Comparison of ENCODE assay signal across 9 mouse cellular contexts in genomic region chr5:33705612-33706349, GRCm38 (mm10). TPM values are rescaled to one million over a fixed set of nuclear protein-coding genes. Genes with fewer than 3 reads are reported as not detected.
DNase-seq lines count a peak whose midpoint lies in the region; ATAC-seq and TF ChIP-seq lines count a peak whose summit lies in the region.
"Had no signal": no experiment of that assay in that cellular context is flagged by ENCODE, and none has a peak within 500 bp of the region (broad histone marks: within the 10 kb centered on the region; RNA-seq: fewer than 3 reads in every experiment).

No protein-coding gene starts in this region.

- H3K4me1 ChIP-seq in liver, adult 2 months (ENCODE audit: control insufficient read depth, insufficient read depth, low read length), result peaks cover 14% of the 10 kb centered on the region
- H3K4me1 ChIP-seq in liver, postnatal 0 days (ENCODE audit: insufficient read depth), result peaks cover 15% of the 10 kb centered on the region
- H3K4me1 ChIP-seq in hindbrain, embryonic 10.5 days (replicated peaks), result peaks cover 72% of the 10 kb centered on the region
- H3K4me1 ChIP-seq in midbrain, embryonic 15.5 days, result peaks cover 9% of the 10 kb centered on the region; the same call in 1 of the 2 replicates

- WGBS in liver, adult 2 months, result 29% methylated on average over 9 of the region's 9 CpGs
- 51% methylated on average over 9 of the region's 9 CpGs for WGBS in liver, postnatal 0 days (ENCODE audit: insufficient replicate concordance)
- 13% methylated on average over 9 of the region's 9 CpGs for WGBS in hindbrain, embryonic 10.5 days
- 16% methylated on average over 9 of the region's 9 CpGs for WGBS in midbrain, embryonic 15.5 days

- no peak overlapping the region for H3K27ac ChIP-seq in gastrocnemius, adult 2 months
- peak overlapping the region; percentile 85 for H3K27ac ChIP-seq in liver, adult 2 months (replicated peaks; ENCODE audit: insufficient read depth, low read depth, low read length)
- H3K27ac ChIP-seq in liver, postnatal 0 days (ENCODE audit: low read depth), result no peak overlapping the region
- peak overlapping the region; percentile 91 for H3K27ac ChIP-seq in hindbrain, embryonic 10.5 days
- peak overlapping the region; percentile 63 for H3K27ac ChIP-seq in midbrain, embryonic 15.5 days

- no peaks in the 10 kb centered on the region for H3K9me3 ChIP-seq in liver, postnatal 0 days (ENCODE audit: low read length)
- H3K9me3 ChIP-seq in hindbrain, embryonic 10.5 days, result no peaks in the 10 kb centered on the region
- no peaks in the 10 kb centered on the region for H3K9me3 ChIP-seq in midbrain, embryonic 15.5 days

- no peaks in the 10 kb centered on the region for H3K27me3 ChIP-seq in liver, adult 2 months (ENCODE audit: control insufficient read depth, insufficient read depth, low read length)
- H3K27me3 ChIP-seq in liver, postnatal 0 days (ENCODE audit: insufficient read depth, low read length), result no peaks in the 10 kb centered on the region
- H3K27me3 ChIP-seq in hindbrain, embryonic 10.5 days (ENCODE audit: insufficient read depth, poor library complexity, severe bottlenecking), result peaks cover 83% of the 10 kb centered on the region
- H3K27me3 ChIP-seq in midbrain, embryonic 15.5 days (replicated peaks), result no peaks in the 10 kb centered on the region

- peak overlapping the region; percentile 10; the same call in 1 of the 2 replicates for H3K9ac ChIP-seq in liver, adult 2 months (ENCODE audit: low read depth, low read length)
- H3K9ac ChIP-seq in liver, postnatal 0 days (replicated peaks), result no peak overlapping the region
- H3K9ac ChIP-seq in midbrain, embryonic 15.5 days, result no peak overlapping the region

- TF ChIP-seq POLR2A in liver, adult 2 months (IDR thresholded peaks at IDR 0.05; ENCODE audit: extremely low read depth, insufficient read depth, low read length), result no peak

- H3K36me3 ChIP-seq in liver, adult 2 months (ENCODE audit: control insufficient read depth, insufficient read depth, low read length), result no peaks in the 10 kb centered on the region
- no peaks in the 10 kb centered on the region for H3K36me3 ChIP-seq in liver, postnatal 0 days (replicated peaks; ENCODE audit: insufficient read depth, low read length)
- no peaks in the 10 kb centered on the region for H3K36me3 ChIP-seq in hindbrain, embryonic 10.5 days
- no peaks in the 10 kb centered on the region for H3K36me3 ChIP-seq in midbrain, embryonic 15.5 days (replicated peaks)

- H3K4me3 ChIP-seq in gastrocnemius, adult 2 months, result no peak overlapping the region
- no peak overlapping the region for H3K4me3 ChIP-seq in liver, adult 2 months (ENCODE audit: insufficient read depth, low read depth, low read length)
- H3K4me3 ChIP-seq in liver, postnatal 0 days (ENCODE audit: low read depth, low read length), result no peak overlapping the region
- peak overlapping the region; percentile 31 for H3K4me3 ChIP-seq in hindbrain, embryonic 10.5 days
- H3K4me3 ChIP-seq in midbrain, embryonic 15.5 days, result no peak overlapping the region

- no peak overlapping the region for H3K4me2 ChIP-seq in liver, postnatal 0 days (ENCODE audit: low read depth, low read length)
- H3K4me2 ChIP-seq in midbrain, embryonic 15.5 days, result no peak overlapping the region

- DNase-seq in gastrocnemius, postnatal 14 days, result peak; percentile 35
- no peak for DNase-seq in gastrocnemius, adult 2 months
- peak; percentile 96 for DNase-seq in liver, adult 2 months (ENCODE audit: extremely low read depth, low read depth, low spot score)
- no peak for DNase-seq in liver, postnatal 0 days
- no peak for DNase-seq in hindbrain, embryonic 10.5 days (ENCODE audit: low spot score)
- no peak for DNase-seq in layer of hippocampus, postnatal 25 days (ENCODE audit: extremely low spot score in 1 of 2, low spot score in 1 of 2)
- no peak for DNase-seq in right cerebral cortex, postnatal 36 days (ENCODE audit: low spot score in 2 of 2)
- DNase-seq: kidney, adult 18-20 months had no signal

- no peak for ATAC-seq in liver, postnatal 0 days
- peak; percentile 78 for ATAC-seq in midbrain, embryonic 15.5 days (replicated peaks)

- intact Hi-C loops in gastrocnemius, postnatal 14 days (cut with DNase I; ENCODE audit: low total_unique reads), result no loop called here
- intact Hi-C loops in gastrocnemius, adult 2 months (cut with DNase I), result no loop called here

- no peak for TF ChIP-seq EP300 in liver, postnatal 0 days (IDR thresholded peaks at IDR 0.05; ENCODE audit: low read depth)

- H3K79me2 ChIP-seq in liver, adult 2 months (ENCODE audit: control insufficient read depth, insufficient read depth, low read length), result no peaks in the 10 kb centered on the region

- no peak for TF ChIP-seq CTCF in gastrocnemius, adult 2 months (IDR thresholded peaks at IDR 0.05)
- TF ChIP-seq CTCF in liver, adult 2 months (IDR thresholded peaks at IDR 0.05; ENCODE audit: low read depth, low read length), result no peak
- no peak for TF ChIP-seq CTCF in liver, postnatal 0 days (IDR thresholded peaks at IDR 0.05; ENCODE audit: low read depth)

RNA-seq across cellular contexts. Expression of gene Fgfr3, which starts 15.7 kb away (rescaled TPM):
- 1 to 10 TPM; 1.9 to 3.1 TPM for total RNA-seq in gastrocnemius, postnatal 14 days (2021)
- total RNA-seq in gastrocnemius, adult 2 months (2021), result 1 to 10 TPM; 3.0 to 7.6 TPM
- total RNA-seq in liver, adult 2 months (2014; rRNA removed), result 18.8 and 18.9 TPM in 2 replicates
- polyA plus RNA-seq in liver, adult 2 months (2012; rRNA removed), result 47.7 and 57.0 TPM in 2 replicates
- 1.3 and 1.4 TPM in 2 replicates for polyA plus RNA-seq in liver, postnatal 0 days (2015; fragmentation: Nextera tagmentation; extraction: Ambion mirVana)
- polyA plus RNA-seq in hindbrain, embryonic 10.5 days (2016; fragmentation: Nextera tagmentation; extraction: Ambion mirVana), result 80.5 and 84.6 TPM in 2 replicates
- 20.9 and 21.4 TPM in 2 replicates for polyA plus RNA-seq in midbrain, embryonic 15.5 days (2015; fragmentation: Nextera tagmentation; extraction: Ambion mirVana)
- 100 to 1,000 TPM; 107 to 123 TPM for total RNA-seq in layer of hippocampus, postnatal 25 days (2021)

RNA-seq across cellular contexts. Expression of gene Tmem129, which starts 47.6 kb away (rescaled TPM):
- total RNA-seq in gastrocnemius, postnatal 14 days (2021), result 10 to 100 TPM; 10.5 to 10.9 TPM
- 10 to 100 TPM in 1 of 2 experiments, 1 to 10 TPM in 1; 9.0 to 11.7 TPM for total RNA-seq in gastrocnemius, adult 2 months (2021)
- 12.0 and 13.8 TPM in 2 replicates for total RNA-seq in liver, adult 2 months (2014; rRNA removed)
- polyA plus RNA-seq in liver, adult 2 months (2012; rRNA removed), result 39.8 and 41.0 TPM in 2 replicates
- polyA plus RNA-seq in liver, postnatal 0 days (2015; fragmentation: Nextera tagmentation; extraction: Ambion mirVana), result 15.8 and 16.5 TPM in 2 replicates
- 37.1 and 40.9 TPM in 2 replicates for polyA plus RNA-seq in hindbrain, embryonic 10.5 days (2016; fragmentation: Nextera tagmentation; extraction: Ambion mirVana)
- polyA plus RNA-seq in midbrain, embryonic 15.5 days (2015; fragmentation: Nextera tagmentation; extraction: Ambion mirVana), result 31.1 and 32.0 TPM in 2 replicates
- total RNA-seq in layer of hippocampus, postnatal 25 days (2021), result 10 to 100 TPM; 23.7 to 25.1 TPM

RNA-seq across cellular contexts. Expression of gene Tacc3, which starts 47.9 kb away (rescaled TPM):
- total RNA-seq in gastrocnemius, postnatal 14 days (2021), result 1 to 10 TPM; 6.4 to 6.8 TPM
- total RNA-seq in gastrocnemius, adult 2 months (2021), result 1 to 10 TPM in 1 of 2 experiments, under 1 TPM in 1; 0.97 to 1.3 TPM
- 0.92 and 2.3 TPM in 2 replicates for total RNA-seq in liver, adult 2 months (2014; rRNA removed)
- polyA plus RNA-seq in liver, adult 2 months (2012; rRNA removed), result 0.82 and 1.3 TPM in 2 replicates
- polyA plus RNA-seq in liver, postnatal 0 days (2015; fragmentation: Nextera tagmentation; extraction: Ambion mirVana), result 64.2 and 67.0 TPM in 2 replicates
- polyA plus RNA-seq in hindbrain, embryonic 10.5 days (2016; fragmentation: Nextera tagmentation; extraction: Ambion mirVana), result 259 and 305 TPM in 2 replicates
- polyA plus RNA-seq in midbrain, embryonic 15.5 days (2015; fragmentation: Nextera tagmentation; extraction: Ambion mirVana), result 27.9 and 32.2 TPM in 2 replicates
- 1 to 10 TPM; 5.2 to 8.3 TPM for total RNA-seq in layer of hippocampus, postnatal 25 days (2021)

RNA-seq across cellular contexts. Expression of gene Slbp, which starts 53.4 kb away (rescaled TPM):
- 10 to 100 TPM; 11.8 to 13.0 TPM for total RNA-seq in gastrocnemius, postnatal 14 days (2021)
- 1 to 10 TPM; 6.3 to 7.7 TPM for total RNA-seq in gastrocnemius, adult 2 months (2021)
- total RNA-seq in liver, adult 2 months (2014; rRNA removed), result 20.7 TPM in 2 replicates
- polyA plus RNA-seq in liver, adult 2 months (2012; rRNA removed), result 5.6 and 6.3 TPM in 2 replicates
- polyA plus RNA-seq in liver, postnatal 0 days (2015; fragmentation: Nextera tagmentation; extraction: Ambion mirVana), result 144 and 150 TPM in 2 replicates
- 255 and 317 TPM in 2 replicates for polyA plus RNA-seq in hindbrain, embryonic 10.5 days (2016; fragmentation: Nextera tagmentation; extraction: Ambion mirVana)
- 109 and 110 TPM in 2 replicates for polyA plus RNA-seq in midbrain, embryonic 15.5 days (2015; fragmentation: Nextera tagmentation; extraction: Ambion mirVana)
- 10 to 100 TPM; 22.4 to 22.5 TPM for total RNA-seq in layer of hippocampus, postnatal 25 days (2021)

Comparison
In these comparisons a context has a peak if more than half of its experiments do, and no peak if none do; other contexts are left out.
1. DNase-seq: peak in gastrocnemius, postnatal 14 days (single experiment) and liver, adult 2 months (single experiment); none in gastrocnemius, adult 2 months (single experiment), liver, postnatal 0 days (single experiment), hindbrain, embryonic 10.5 days (single experiment), layer of hippocampus, postnatal 25 days (0 of 2) and right cerebral cortex, postnatal 36 days (0 of 2).
2. H3K27ac ChIP-seq: peak in liver, adult 2 months (single experiment), hindbrain, embryonic 10.5 days (single experiment) and midbrain, embryonic 15.5 days (single experiment); none in gastrocnemius, adult 2 months (single experiment) and liver, postnatal 0 days (single experiment).